Mouse (Mus musculus) intestine, embryonic 15.5 days (tissue): ENCODE results near the gene Pam. TPM values are rescaled to one million over a fixed set of nuclear protein-coding genes. Genes with fewer than 3 reads are reported as not detected.

ENCODE experiments used
- ATAC-seq: fragments of 200-750 bp; cut with Nextera tagmentation; 2 replicates; pipeline ENCODE4 v1.8.0; 2017; ENCODE audit warnings: moderate TSS enrichment, moderate library complexity
- H3K27ac ChIP-seq: fragments of 300-500 bp; sonication (generic); 2 replicates; pipeline ENCODE4 v1.5.1; 2015; ENCODE audit warnings: mild to moderate bottlenecking, inconsistent platforms
- H3K27me3 ChIP-seq: fragments of 300-500 bp; sonication (generic); replicated peaks from 2 replicates; pipeline ENCODE4 v1.6.1; 2015; ENCODE audit warnings: inconsistent platforms
- H3K36me3 ChIP-seq: fragments of 300-500 bp; sonication (generic); 2 replicates; pipeline ENCODE4 v1.6.1; 2015; ENCODE audit warnings: inconsistent platforms
- H3K4me1 ChIP-seq: fragments of 300-500 bp; sonication (generic); replicated peaks from 2 replicates; pipeline ENCODE4 v1.6.1; 2015; ENCODE audit warnings: inconsistent platforms
- H3K4me2 ChIP-seq: fragments of 300-500 bp; sonication (generic); replicated peaks from 2 replicates; pipeline ENCODE4 v1.6.1; 2015; ENCODE audit warnings: mild to moderate bottlenecking, inconsistent platforms
- H3K4me3 ChIP-seq: fragments of 300-500 bp; sonication (generic); replicated peaks from 2 replicates; pipeline ENCODE4 v1.5.1; 2015; ENCODE audit warnings: inconsistent platforms
- H3K9ac ChIP-seq: fragments of 300-500 bp; sonication (generic); 2 replicates; pipeline ENCODE4 v1.6.1; 2015; ENCODE audit warnings: inconsistent platforms
- H3K9me3 ChIP-seq: fragments of 300-500 bp; sonication (generic); 2 replicates; pipeline ENCODE4 v1.6.1; 2016; ENCODE audit warnings: inconsistent platforms
- WGBS: fragments of 180-500 bp; shearing (Covaris S2); methylation state at CpG from one replicate; pipeline ENCODE4 v1.1.7; 2015; 5-methylcytosine and 5-hydroxymethylcytosine counted together
- polyA plus RNA-seq: library from polyadenylated mRNA; unstranded; fragments of >200 nt; fragmentation: Nextera tagmentation; extraction: Ambion mirVana; gene quantifications from 2 replicates; pipeline ENCODE4 v1.2.1, GENCODE M21; 2015

The Pam gene
- polyA plus RNA-seq, 1 experiment from 2014 or later: 60.8 TPM

GRCm38 (mm10) chr1:97759841-97760240 lies 335.6 kb downstream of the Pam start:
- H3K4me2 ChIP-seq: no peak overlapping the region
- no peak overlapping the region for H3K27ac ChIP-seq
- no peaks in the 10 kb centered on the region for H3K9me3 ChIP-seq
- H3K4me1 ChIP-seq: no peaks in the 10 kb centered on the region
- no peaks in the 10 kb centered on the region for H3K27me3 ChIP-seq
- H3K36me3 ChIP-seq: no peaks in the 10 kb centered on the region
- no peak for ATAC-seq
- H3K9ac ChIP-seq: no peak overlapping the region
- no peak overlapping the region for H3K4me3 ChIP-seq

- Histone ChIP-seq H3K36me3 (0 out of 2 replicates have a peak, but pooled peaks cover 2% of the 10 kb centered on the region), H3K9me3 (no peaks in the 10 kb centered on the region), H3K9ac (no peak overlapping the region), H3K4me2 (no peak overlapping the region), H3K4me1 (no peaks in the 10 kb centered on the region), H3K27ac (no peak overlapping the region), H3K4me3 (no peak overlapping the region), H3K27me3 (no peaks in the 10 kb centered on the region)
- 75% methylated on average over 4 of the region's 4 CpGs for WGBS
- ATAC-seq: no peak
Observed at GRCm38 (mm10) chr1:97754392-97754791, 341.1 kb downstream of the Pam start.

DNA sequence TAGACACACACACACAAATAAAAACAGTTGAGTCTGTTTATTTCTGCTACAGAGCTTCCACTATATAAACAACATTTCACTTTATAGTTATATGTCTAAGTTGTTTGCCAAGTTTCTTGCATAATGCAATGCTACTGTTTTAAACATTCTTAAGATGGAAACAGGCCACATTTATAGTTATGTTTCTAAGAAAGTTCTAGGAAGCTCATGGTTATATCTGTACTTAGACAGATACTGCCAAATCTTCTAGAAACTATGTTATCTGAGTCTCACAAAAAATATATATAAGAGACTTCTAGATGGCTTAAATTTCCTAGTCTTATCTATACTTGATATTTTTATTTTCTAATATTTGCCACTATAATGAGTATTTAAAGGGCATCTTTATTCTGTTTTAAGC lies 342.2 kb downstream of the Pam start:
- Histone ChIP-seq H3K4me2 (no peak overlapping the region), H3K36me3 (0 out of 2 replicates have a peak, but pooled peaks cover 2% of the 10 kb centered on the region)

DNA sequence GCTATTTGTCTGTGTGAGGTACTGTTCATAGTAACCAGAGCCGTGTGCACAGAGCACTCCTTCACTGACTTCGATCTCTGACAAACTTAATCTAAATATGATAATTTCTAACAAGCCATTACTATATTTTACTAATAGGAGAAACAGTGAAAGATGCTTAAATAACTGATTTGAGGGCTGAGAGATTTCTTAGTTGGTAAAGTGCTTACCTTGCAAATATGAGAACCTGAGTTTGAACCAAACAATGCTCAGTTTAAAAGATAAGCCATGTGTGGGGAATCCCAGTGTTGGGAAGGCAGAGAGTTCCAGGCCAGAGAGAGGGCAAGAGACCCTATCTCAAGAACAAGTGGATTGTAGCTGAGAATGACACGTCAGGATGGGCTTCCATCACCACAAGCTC lies 347.3 kb downstream of the Pam start:
- H3K27ac ChIP-seq: no peak overlapping the region
- 0 out of 2 replicates have a peak, but pooled peaks cover 9% of the 10 kb centered on the region for H3K36me3 ChIP-seq
- no peaks in the 10 kb centered on the region for H3K27me3 ChIP-seq
- no peak overlapping the region for H3K4me3 ChIP-seq
- ATAC-seq: no peak
- H3K9ac ChIP-seq: no peak overlapping the region
- no peaks in the 10 kb centered on the region for H3K9me3 ChIP-seq
- no peak overlapping the region for H3K4me2 ChIP-seq
- H3K4me1 ChIP-seq: no peaks in the 10 kb centered on the region
- WGBS: 85% methylated on average over 3 of the region's 3 CpGs

More for the DNA sequence above, 342.2 kb downstream of the Pam start:
- Histone ChIP-seq H3K4me3 (no peak overlapping the region), H3K9ac (no peak overlapping the region), H3K9me3 (no peaks in the 10 kb centered on the region), H3K27ac (no peak overlapping the region), H3K4me1 (no peaks in the 10 kb centered on the region), H3K27me3 (no peaks in the 10 kb centered on the region)
- ATAC-seq: no peak

DNA sequence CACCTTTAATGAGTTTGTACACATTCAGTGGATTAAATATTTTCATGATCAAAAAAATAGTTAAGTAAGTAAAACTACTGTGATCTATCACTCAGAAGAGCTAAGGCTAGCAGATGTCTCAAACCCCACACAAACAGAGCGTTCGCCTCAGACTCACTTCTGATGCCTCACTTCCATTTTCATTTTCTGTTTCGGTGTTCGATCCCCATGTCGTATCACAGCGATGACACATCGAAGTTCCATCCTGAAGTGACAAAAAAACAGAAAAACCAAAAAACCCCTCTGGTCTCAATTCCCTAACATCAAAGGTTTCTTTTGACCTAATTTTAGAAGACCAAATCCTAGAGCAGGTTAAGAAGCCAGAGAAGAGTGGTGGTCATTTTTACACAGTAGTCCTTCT lies 349.2 kb downstream of the Pam start:
- no peak overlapping the region for H3K9ac ChIP-seq
- H3K4me3 ChIP-seq: no peak overlapping the region
- ATAC-seq: no peak
- WGBS: 95% methylated on average over 7 of the region's 7 CpGs
- H3K27ac ChIP-seq: no peak overlapping the region
- no peaks in the 10 kb centered on the region for H3K4me1 ChIP-seq
- no peaks in the 10 kb centered on the region for H3K27me3 ChIP-seq
- H3K9me3 ChIP-seq: no peaks in the 10 kb centered on the region
- no peak overlapping the region for H3K4me2 ChIP-seq
- peaks cover 10% of the 10 kb centered on the region; the same call in 1 of the 2 replicates for H3K36me3 ChIP-seq

DNA sequence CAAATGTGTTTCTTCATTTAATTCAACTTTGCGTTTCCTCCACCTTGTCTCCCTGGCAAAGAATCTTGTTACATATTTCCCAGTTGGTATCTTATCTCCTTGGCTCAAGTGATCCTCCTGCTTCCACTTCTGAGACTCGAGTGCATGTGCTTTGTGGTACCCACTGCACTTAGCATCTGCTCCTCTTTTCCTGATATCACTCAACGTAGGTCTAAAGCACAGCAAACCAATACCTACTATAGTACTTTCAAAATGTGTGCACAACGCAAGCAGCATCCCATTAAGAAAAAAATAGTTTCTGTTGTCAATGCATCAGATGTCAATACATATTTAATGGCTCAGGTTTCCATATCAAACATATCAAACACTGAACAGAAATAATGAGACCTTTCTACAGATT lies 349.7 kb downstream of the Pam start:
- Histone ChIP-seq H3K27me3 (no peaks in the 10 kb centered on the region), H3K9me3 (no peaks in the 10 kb centered on the region), H3K9ac (no peak overlapping the region), H3K36me3 (peaks cover 10% of the 10 kb centered on the region; the same call in 1 of the 2 replicates), H3K4me3 (no peak overlapping the region), H3K4me2 (no peak overlapping the region), H3K4me1 (no peaks in the 10 kb centered on the region), H3K27ac (no peak overlapping the region)
- 88% methylated on average over 4 of the region's 4 CpGs for WGBS
- ATAC-seq: no peak
